Mouse (Mus musculus) fibroblast of lung, adult 2 months (primary cell): ENCODE data around the gene Oard1.

Experiments
- DNase-seq: peaks from one replicate; pipeline ENCODE4 v3.0.0-alpha.2; 2011; ENCODE audit warnings: low read depth

The Oard1 gene

DNA sequence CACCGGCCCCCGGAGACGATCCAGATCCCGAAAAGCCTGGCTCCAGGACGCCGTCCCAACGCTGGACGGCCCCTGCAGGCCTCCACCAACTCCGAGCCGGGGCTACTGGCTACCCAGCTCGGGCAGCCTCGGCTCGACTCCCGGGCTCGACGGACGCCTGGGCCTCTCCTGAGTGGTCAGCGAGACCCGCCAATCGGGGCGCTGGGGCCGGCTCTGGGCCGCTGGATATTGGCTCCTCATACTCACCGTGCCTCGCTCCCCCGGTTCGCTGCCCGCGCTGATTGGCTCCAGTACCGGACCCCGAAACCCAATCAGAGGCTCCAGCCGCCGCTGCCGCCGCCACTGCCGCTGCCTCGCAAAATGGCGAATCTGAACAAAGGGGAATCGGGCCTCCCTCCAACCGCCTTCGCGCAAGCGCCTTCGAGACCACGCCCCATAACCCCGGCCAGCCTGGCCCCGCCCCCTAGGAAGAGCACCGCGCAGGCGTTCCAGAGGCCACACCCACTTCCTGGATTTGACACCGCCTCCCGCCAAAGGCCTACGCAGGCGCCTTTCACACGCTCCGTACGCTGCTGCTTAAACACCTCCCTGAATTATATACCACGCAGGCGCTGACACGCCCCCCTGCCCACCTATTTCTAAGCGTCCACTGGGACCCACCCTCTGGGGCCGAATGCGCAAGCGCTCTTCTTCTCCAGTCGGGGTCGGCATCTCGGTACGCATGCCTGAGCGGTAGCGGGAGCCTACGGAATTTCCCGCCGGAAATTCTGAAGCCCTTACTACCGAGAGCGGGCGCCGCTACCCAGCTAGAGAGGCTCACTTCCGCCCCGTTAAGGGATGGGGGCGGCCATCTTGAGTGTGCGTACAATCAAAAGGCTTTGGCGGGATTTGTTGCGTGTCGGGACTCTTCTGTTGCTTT lies at the start of gene Oard1, which contains the start of gene Nfya:
Oard1 (plus strand) TSS at position 635 of the 919 bp plus-strand sequence.
Nfya (minus strand) TSS at position 527 of the 919 bp plus-strand sequence.
- peak; percentile 99 for DNase-seq

DNA sequence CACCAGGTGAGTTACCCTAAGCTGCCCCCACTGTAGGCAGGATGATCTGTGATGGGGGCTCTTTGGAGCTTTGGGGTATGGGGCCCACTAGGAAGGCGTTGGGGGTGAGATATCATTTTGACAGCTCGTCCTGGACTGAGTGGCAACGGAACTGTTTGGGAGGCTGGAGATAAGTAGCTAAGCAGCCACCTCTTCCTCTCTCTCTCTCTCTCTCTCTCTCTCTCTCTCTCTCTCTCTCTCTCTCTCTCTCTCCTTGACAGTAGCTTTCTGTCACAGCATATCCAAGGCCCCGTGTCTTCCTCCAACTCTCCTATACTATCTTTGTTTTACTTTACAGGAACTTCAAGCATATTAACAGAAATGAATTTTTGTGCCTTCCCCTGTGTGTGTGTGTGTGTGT lies 49.4 kb upstream of the Oard1 start:
- no peak for DNase-seq

DNA sequence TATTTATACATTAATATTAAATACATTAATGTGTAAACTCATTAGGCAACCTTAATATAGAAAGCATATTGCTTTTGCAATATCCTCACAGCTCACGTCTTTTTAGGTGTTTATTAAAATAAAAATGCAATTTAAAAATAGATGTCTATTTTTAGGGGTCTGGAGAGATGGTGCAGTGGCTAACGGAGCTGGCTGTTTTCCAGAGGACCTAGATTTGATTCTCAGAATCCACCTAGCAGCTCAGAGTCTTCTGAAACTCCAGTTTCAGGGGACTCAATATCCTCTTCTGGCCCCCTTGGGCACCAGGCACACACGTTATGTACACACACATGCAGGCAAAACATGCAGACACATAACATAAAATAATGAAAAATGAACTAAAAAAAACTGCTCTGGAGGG lies 47.5 kb upstream of the Oard1 start:
- DNase-seq, result no peak

DNA sequence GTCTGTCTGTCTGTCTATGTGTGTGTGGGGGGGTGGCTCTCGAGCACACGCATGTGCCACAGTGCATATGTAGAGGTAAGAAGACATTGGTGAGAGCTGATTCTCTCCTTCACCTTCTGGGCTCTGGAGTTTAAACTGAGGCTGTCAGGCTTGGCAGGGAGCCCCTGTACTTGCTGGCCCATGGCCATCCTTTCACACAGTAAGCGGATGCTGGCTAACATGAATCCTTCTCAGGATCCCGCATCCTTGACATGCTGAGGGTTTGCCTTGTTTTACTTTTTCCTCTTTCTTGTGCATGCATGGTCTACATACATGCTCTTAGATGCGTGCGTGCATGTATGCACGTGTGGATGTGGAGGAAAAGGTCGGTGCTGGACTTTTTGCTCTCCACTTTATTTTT lies 46.8 kb upstream of the Oard1 start:
- peak; percentile 5 for DNase-seq

DNA sequence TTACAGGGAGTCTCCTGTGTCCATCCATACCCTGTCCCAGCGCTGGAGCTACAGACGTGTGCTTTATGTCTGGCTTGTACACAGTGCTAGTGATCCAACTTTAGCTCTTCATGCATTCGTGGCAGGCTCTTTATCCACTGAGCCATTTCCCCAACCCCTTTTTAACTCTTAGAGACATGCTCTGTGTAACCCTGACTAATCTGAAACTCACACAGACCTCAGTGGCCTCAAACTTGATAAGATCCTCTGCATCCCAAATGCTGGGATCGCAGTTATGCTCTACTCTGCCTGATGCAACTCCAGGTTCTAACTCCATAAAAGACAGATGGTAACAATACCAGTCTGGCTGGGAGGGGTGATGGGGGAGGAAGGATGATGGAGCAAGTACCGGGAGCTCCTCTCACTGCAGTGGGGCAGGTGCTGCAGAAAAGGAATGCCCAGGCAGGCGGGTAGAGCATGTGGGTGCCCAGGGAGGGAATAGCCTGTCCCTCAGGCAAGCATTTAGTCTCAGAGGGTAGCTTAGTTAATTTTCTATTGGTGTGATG lies 46.3 kb upstream of the Oard1 start:
- DNase-seq, result no peak

DNA sequence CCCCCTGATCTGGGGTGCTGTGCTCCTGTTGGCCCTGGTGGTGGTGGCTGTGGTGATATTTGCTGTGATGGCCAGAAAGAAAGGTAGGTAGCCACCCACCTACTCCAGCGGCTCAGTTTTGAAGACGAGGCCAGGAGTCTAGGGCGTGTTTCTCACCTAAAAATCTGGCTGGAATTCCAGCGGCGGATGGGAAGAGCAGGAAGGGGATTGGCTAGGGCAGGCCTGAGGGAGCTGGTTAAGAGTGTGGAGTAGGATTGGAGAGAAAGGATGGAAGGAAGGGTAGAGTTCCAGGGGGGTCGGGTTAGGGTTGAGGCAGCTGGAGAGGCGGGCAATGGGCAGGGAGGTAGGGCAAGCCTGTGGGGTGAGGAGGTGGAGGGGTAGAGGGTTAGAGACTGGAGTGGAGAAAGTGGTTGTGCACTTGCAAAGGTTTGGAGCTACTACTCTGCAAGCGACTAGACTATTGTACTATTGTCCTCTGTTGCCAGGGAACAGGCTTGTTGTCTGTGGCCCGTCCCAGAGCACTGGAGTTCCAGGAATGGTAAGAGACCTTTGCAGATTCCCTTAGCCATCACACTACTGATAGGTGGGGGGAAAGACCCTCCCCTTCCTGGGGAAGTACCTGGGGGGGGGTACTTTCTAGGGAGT lies 44.2 kb upstream of the Oard1 start:
- no peak for DNase-seq

DNA sequence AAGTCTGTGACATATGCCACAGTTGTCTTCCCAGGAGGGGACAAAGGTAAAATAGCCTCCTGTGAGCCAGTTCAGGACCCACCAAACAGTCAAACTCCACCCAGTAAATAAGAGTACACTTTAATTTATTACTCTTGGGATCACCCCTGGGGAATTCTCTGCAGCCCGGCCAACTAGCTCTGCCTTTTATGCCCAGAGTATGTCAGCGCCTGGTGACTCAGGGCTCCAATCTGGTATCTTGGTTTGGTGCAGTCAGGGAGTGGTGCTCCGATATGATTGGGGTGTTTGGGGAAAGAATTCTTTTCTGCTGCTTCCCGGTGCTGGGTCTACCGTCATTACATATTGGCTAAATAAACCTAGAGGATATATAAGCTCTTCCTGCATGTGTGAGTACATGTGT lies 43.0 kb upstream of the Oard1 start:
- DNase-seq, result peak; percentile 8

DNA sequence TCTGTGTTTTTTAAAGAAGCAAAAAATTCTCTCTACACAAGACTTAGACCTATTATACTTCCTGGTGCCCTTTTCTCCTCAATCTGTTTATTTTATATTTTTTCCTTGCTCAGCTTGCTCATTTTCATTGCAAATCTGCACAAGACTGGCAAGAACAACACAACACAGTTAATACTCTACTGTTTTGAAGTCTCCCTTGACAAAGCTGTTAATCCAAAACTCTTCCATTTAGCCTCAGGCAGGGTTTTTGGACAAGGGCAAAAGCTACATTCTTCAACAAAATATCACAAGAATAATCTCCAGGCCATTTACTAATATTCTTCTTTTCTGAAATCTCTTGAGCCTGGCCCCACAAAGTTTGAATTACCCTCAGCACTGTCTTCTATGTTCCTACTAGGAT lies 38.2 kb upstream of the Oard1 start:
- no peak for DNase-seq

DNA sequence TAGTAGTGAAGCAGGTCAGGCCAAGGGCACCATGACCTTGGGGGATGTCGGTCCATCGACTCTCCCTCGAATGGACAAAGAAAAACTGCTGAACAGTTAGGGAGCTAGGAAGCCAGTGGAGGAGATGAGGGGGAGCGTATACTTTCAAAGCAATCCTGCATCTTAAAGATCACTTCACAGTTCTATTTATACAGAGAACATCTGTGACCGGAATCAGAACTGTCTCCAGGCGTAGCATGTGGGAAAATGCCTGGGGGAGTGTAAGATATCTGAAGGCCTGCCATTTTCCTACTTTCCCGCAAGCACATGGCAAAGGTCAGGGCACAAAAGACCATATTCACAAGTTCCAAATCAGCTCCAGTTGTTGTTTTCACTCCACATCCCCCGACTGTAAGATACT lies 36.8 kb upstream of the Oard1 start:
- DNase-seq, result no peak

DNA sequence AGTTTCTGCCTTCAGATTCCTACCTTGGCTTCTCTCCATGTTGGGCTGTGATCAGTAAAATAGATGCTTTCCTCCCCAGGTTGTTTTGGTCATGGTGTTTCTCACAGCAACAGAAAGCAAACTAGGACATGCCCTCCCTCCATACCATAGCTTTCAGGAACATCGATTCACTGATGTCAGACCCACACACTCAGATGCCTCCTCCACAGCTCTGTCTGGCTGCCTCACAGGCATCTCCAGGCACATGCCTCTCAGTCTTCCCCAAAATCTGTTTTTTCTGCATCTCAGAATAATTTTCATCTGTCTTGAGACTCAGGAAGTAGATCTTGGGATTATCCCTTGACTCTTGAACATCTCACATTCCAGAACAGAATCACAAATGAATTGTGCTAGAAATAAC lies 33.7 kb upstream of the Oard1 start:
- DNase-seq, result no peak

DNA sequence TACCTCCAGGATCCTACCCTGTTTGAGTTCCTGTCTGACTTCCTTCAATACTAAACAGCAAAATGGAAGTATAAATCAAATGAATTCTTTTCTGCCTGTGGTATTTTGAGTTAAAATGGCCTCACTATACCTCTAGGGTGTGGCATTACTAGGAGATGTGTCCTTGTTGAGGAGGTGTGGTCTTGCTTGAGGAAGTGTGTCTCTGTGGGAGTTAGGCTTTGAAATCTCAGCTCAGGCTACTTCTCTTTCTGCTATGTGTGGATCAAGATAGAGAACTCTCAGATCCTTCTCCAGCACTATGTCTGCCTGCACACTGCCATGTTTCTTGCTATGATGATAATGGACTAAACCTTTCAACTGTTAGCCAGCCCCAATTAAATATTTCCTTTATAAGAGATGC lies 30.8 kb upstream of the Oard1 start:
- no peak for DNase-seq

DNA sequence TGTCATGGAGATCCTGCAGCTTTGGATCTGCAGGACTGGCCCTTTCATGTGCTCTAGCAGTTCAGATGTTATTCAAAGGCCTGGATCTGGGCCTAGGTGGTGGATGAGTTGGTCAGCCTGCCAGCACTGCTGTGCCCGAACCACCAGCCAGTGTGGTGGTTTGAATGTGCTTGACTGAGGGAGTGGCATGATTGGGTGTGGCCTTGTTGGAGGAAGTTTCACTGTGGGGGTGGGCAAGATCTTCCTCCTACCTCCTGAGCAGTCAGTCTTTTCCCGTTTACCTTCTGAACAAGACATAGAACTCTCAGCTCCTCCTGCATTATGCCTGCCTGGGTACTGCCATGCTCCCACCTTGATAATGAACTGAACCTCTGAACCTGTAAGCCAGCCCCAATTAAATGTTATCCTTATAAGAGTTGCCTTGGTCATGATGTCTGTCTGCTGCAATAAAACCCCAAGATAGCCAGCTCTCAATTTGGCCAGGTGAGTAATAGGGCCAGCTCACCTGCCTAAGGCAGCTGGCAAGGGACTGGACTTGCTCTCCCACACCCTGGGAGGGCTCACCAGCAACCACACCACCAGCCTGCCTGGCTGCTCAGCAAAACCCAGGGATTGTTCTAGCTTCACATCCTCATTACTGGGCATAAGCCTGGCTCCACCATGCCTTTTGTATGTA lies 23.9 kb upstream of the Oard1 start:
- no peak for DNase-seq

DNA sequence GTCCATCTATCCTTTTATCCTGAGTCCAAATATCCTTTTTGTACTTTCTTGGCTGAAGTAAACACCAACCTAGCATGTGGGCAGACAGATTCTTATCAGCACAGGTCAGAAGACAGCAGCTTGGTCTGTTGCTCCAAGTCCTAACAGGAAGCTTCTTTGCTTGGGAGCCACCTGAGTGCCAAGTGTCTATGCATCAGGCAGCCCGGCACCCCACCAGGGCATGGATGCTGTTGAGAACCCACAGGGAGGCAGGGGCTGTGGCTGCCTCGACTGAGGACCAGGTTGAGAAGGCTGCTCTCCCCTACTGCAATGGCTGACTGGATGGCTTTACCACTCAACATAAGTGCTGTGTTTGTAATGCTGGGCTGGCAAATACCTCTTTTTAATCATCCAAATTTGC lies 21.1 kb upstream of the Oard1 start:
- DNase-seq, result no peak

DNA sequence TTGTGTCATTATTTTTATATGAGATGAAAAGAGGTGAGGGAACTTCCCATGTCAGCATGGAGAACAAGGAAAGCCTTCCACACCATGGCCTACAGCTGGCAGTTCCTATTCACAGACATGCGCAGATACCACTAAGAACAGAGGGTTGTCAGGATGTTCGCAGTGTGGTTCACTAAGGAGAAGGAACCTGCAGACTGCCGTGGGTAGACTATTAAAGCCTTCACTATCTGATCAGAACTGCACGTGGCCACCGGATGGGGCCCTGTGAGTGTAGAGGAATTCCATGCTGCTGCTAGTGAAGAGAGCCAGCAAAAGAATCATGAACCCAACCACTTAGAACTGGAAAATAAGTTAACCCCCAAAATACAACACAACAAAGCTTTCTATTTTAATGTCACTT lies 20.4 kb upstream of the Oard1 start:
- DNase-seq, result no peak

DNA sequence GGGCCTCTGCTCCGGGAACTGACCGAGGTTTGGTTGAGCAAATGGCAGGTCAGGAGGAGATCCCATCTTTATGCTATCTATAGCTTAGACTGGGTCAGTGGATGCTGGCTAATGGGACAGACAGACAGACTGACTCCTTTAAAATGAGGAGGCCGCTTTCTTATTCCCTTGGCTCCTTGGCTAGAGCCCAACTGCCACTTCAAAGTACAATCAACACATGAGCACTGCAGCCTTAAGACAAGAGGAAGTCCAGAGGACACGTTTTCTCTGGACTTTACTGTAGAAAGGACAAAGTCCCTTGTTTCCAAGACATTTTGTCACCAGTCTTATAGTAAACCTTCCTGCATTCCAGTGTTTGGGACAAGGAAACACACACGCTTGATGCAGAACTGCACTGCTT lies 18.4 kb upstream of the Oard1 start:
- DNase-seq, result no peak

DNA sequence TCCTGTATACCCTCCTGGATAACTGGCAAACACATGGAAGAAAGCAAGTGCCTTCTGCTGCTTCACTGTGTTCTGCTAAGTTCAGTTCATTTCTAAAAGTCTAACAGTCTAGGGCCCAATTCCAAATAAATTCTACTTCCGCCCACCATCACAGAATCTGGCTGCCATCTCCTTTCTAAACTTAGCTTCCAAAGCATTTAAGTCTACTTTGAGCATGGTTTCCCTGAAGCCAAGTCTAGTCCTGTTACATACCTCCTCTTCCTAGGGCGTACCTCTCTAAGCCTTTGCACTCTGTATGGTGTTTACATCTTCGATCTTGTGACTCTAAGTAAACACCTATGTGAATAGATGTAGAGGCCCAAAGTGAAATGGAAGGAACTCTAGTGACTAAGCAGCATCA lies 17.2 kb upstream of the Oard1 start:
- DNase-seq, result no peak

DNA sequence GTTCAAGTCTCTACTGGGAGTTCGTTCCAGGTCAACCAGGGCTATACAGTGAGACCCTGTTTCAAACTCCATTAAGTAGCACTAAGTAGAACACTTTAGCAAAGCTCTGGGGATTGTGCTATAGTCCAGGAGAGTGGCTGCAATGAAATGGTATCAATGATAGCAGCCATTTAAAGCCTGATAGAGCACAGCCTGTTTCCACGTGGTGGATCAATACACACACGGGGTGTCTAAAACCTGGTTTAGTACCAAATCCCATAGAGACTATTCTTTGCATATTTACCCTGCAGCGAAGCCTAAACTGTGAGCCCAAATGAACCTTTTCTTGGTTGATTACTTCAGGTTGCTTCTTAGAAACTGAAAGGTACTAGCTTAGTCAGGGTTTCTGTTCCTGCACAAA lies 8.1 kb upstream of the Oard1 start:
- DNase-seq, result no peak

DNA sequence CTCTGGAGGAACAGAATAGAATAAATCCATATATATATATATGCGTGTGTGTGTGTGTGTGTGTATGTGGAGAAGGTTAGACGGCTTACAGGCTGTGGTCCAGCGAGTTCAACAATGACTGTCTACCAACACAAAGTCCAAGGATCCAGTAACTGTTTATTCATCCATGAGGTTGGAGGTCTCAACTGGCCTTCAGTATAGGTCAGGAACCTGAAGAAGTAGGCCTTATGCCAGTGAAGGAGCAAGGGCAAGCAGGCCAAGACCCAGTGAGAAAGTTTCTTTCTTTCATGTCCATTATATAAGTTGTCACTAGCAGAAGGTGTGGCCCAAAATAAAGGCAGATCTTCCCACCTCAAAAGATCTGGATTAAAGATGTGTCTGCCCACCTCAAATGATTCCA lies 7.1 kb upstream of the Oard1 start:
- no peak for DNase-seq

DNA sequence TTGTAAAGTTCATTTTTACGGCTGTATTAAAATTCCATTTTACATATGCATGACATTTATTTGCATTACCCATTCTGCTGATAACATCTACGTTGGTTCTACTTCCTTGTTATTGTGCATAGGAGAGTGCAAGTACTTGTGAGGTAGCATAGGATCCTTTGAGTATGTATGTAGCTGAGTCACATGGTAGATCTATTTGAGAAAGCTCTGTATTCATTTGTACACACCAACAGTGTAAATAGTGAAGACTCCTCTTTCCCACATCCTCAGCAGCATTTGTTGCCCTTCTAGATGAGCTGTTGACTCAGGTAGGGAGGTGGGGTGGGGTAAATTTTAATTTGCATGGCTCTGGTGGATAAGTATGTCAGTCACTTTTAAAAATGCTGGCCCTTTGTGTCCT lies 6.0 kb upstream of the Oard1 start:
- DNase-seq, result no peak

DNA sequence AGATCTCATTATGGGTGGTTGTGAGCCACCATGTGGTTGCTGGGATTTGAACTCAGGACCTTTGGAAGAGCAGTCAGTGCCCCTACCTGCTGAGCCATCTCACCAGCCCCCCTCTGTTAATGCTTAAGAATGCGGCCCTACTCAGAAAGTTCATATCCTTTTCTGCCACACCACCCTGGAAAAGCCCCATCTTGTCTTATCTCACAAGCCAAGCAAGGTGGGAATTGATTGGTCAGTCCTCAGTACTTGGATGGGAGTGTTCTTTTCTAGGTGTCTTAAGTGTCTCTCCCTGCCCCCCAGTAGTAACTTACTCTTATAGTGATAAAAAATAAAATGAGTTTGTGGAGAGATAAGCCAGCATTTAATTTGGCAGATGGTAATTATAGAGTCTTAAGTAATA lies 5.1 kb upstream of the Oard1 start:
- DNase-seq, result no peak

DNA sequence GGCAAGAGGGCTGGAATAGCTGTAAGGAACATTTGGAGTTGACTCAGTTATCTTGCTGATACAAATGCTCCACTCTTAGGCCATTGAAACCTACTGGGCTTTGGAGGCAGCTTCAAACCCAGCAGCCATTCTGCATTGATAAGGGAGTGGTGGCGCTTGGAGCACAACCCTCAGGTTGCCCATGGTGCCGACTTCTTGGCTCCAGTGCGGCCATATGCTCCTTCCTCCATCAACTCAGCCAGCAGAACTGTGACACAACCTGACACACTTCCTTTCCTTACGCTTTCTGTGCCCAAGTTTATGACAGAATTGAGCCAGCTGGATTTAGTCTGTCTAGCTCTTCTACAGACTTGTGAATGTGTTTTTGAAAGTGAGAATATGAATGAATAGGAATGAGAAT lies 2.7 kb upstream of the Oard1 start:
- DNase-seq, result no peak

DNA sequence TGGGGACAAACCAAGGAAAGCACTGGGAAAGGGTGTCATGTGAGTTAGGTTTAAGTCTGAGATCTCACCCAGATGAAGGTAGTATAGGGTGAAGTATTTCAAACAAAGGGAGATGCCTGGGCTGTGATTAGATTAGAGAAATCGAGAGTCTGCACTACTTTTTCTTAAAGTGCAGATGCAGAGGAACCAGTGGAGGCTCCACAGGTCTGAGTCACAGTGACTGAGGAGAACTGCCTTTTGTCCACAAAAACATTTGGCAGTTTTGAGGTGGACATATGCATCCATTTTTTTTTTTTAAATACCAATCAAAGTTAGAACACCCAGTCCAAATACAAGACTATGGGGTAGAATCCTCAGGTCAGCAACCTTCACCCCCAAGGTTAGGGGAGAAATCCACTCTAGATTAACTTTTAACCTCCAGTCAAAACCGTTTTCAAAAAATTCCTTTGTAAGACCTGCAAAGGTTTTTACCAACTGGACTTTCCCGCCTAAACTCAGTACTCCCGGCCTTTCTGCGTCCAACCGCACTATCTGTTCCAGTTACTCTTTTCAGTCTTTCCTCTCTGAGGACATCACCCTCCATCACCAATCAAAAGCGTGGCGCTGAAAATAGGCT lies 1.8 kb upstream of the Oard1 start:
- DNase-seq, result no peak
